Mouse (Mus musculus): ENCODE results near the gene Grb14. TPM values are rescaled to one million over a fixed set of nuclear protein-coding genes. Genes with fewer than 3 reads are reported as not detected.

Gene Grb14
- polyA plus RNA-seq, 1 experiment from 2014 or later = 4.1 TPM

DNA sequence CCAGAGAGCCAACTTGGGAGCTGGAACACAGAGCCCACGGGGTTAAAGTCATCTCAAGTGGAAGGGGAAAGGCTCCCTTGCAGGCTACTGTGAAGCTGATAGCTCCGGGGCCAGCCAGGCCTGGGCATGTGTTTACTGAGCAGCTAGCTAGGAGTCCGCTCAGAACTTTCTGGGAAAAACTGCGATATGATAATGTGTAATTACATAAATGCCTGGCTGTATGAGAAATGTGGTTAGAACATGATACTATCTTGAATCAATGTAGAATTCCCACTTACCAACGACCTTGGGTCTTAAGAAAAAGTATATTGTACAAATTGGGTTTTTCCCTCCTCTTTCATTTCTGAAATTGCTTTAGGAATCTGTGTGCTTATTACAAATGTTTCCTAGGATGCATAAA lies 53.0 kb downstream of the Grb14 start:
- DNase-seq (ENCODE audit: low spot score) = no peak
- Histone ChIP-seq H3K27me3 (ENCODE audit: control insufficient read depth, insufficient read depth, low read length) (no peaks in the 10 kb centered on the region), H3K4me3 (ENCODE audit: low read depth, low read length) (no peak overlapping the region), H3K9ac (ENCODE audit: low read length) (no peak overlapping the region), H3K9me3 (ENCODE audit: control insufficient read depth, low read length) (no peaks in the 10 kb centered on the region), H3K36me3 (ENCODE audit: control insufficient read depth, insufficient read depth, low read length) (no peaks in the 10 kb centered on the region), H3K4me2 (ENCODE audit: low read depth, severe bottlenecking) (no peak overlapping the region), H3K27ac (replicated peaks; ENCODE audit: low read depth, low read length) (no peak overlapping the region), H3K4me1 (ENCODE audit: control insufficient read depth, insufficient read depth, low read length) (no peaks in the 10 kb centered on the region)
- no peak for ATAC-seq (ENCODE audit: insufficient number of reproducible peaks, low FRiP score, low TSS enrichment, low read depth)
- 60% methylated on average over 5 of the region's 5 CpGs for WGBS

- 56% methylated on average over 8 of the region's 8 CpGs for WGBS
- DNase-seq (ENCODE audit: low spot score) (no peak), ATAC-seq (ENCODE audit: insufficient number of reproducible peaks, low FRiP score, low TSS enrichment, low read depth) (no peak)
- H3K27me3 ChIP-seq (ENCODE audit: control insufficient read depth, insufficient read depth, low read length) = no peaks in the 10 kb centered on the region
- H3K27ac ChIP-seq (replicated peaks; ENCODE audit: low read depth, low read length) = no peak overlapping the region
- H3K36me3 ChIP-seq (ENCODE audit: control insufficient read depth, insufficient read depth, low read length) = no peaks in the 10 kb centered on the region
- no peak overlapping the region for H3K9ac ChIP-seq (ENCODE audit: low read length)
- H3K4me3 ChIP-seq (ENCODE audit: low read depth, low read length) = no peak overlapping the region
- no peaks in the 10 kb centered on the region for H3K9me3 ChIP-seq (ENCODE audit: control insufficient read depth, low read length)
- H3K4me2 ChIP-seq (ENCODE audit: low read depth, severe bottlenecking) = no peak overlapping the region
- no peaks in the 10 kb centered on the region for H3K4me1 ChIP-seq (ENCODE audit: control insufficient read depth, insufficient read depth, low read length)
Measured at GRCm38 (mm10) chr2:64970992-64971391, 53.8 kb downstream of the Grb14 start.

GRCm38 (mm10) chr2:64966893-64967444 lies 57.8 kb downstream of the Grb14 start:
- no peak for ATAC-seq (ENCODE audit: insufficient number of reproducible peaks, low FRiP score, low TSS enrichment, low read depth)
- H3K27ac ChIP-seq (replicated peaks; ENCODE audit: low read depth, low read length) = no peak overlapping the region

GRCm38 (mm10) chr2:64966323-64966722 lies 58.5 kb downstream of the Grb14 start:
- H3K27me3 ChIP-seq (ENCODE audit: control insufficient read depth, insufficient read depth, low read length) = no peaks in the 10 kb centered on the region
- no peaks in the 10 kb centered on the region for H3K4me1 ChIP-seq (ENCODE audit: control insufficient read depth, insufficient read depth, low read length)
- no peaks in the 10 kb centered on the region for H3K36me3 ChIP-seq (ENCODE audit: control insufficient read depth, insufficient read depth, low read length)
- DNase-seq (ENCODE audit: low spot score) = no peak
- no peaks in the 10 kb centered on the region for H3K9me3 ChIP-seq (ENCODE audit: control insufficient read depth, low read length)
- H3K4me2 ChIP-seq (ENCODE audit: low read depth, severe bottlenecking) = no peak overlapping the region
- H3K27ac ChIP-seq (replicated peaks; ENCODE audit: low read depth, low read length) = no peak overlapping the region
- no peak overlapping the region for H3K4me3 ChIP-seq (ENCODE audit: low read depth, low read length)
- no peak overlapping the region for H3K9ac ChIP-seq (ENCODE audit: low read length)
- 88% methylated on average over 6 of the region's 6 CpGs for WGBS
- no peak for ATAC-seq (ENCODE audit: insufficient number of reproducible peaks, low FRiP score, low TSS enrichment, low read depth)

More at GRCm38 (mm10) chr2:64966893-64967444, 57.8 kb downstream of the Grb14 start:
- no peaks in the 10 kb centered on the region for H3K4me1 ChIP-seq (ENCODE audit: control insufficient read depth, insufficient read depth, low read length)
- no peaks in the 10 kb centered on the region for H3K36me3 ChIP-seq (ENCODE audit: control insufficient read depth, insufficient read depth, low read length)
- DNase-seq (ENCODE audit: low spot score) = no peak
- H3K27me3 ChIP-seq (ENCODE audit: control insufficient read depth, insufficient read depth, low read length) = no peaks in the 10 kb centered on the region
- no peak overlapping the region for H3K9ac ChIP-seq (ENCODE audit: low read length)
- H3K9me3 ChIP-seq (ENCODE audit: control insufficient read depth, low read length) = no peaks in the 10 kb centered on the region
- H3K4me3 ChIP-seq (ENCODE audit: low read depth, low read length) = no peak overlapping the region
- H3K4me2 ChIP-seq (ENCODE audit: low read depth, severe bottlenecking) = no peak overlapping the region
- 92% methylated on average over 6 of the region's 6 CpGs for WGBS

GRCm38 (mm10) chr2:64965227-64965864 lies 59.4 kb downstream of the Grb14 start:
- Histone ChIP-seq H3K27ac (replicated peaks; ENCODE audit: low read depth, low read length) (no peak overlapping the region), H3K9me3 (ENCODE audit: control insufficient read depth, low read length) (no peaks in the 10 kb centered on the region), H3K4me3 (ENCODE audit: low read depth, low read length) (no peak overlapping the region), H3K36me3 (ENCODE audit: control insufficient read depth, insufficient read depth, low read length) (no peaks in the 10 kb centered on the region), H3K4me2 (ENCODE audit: low read depth, severe bottlenecking) (no peak overlapping the region), H3K27me3 (ENCODE audit: control insufficient read depth, insufficient read depth, low read length) (no peaks in the 10 kb centered on the region), H3K9ac (ENCODE audit: low read length) (no peak overlapping the region), H3K4me1 (ENCODE audit: control insufficient read depth, insufficient read depth, low read length) (no peaks in the 10 kb centered on the region)
- DNase-seq (ENCODE audit: low spot score) (peak; percentile 43), ATAC-seq (ENCODE audit: insufficient number of reproducible peaks, low FRiP score, low TSS enrichment, low read depth) (peak; percentile 74)
- 34% methylated on average over 5 of the region's 5 CpGs for WGBS

DNA sequence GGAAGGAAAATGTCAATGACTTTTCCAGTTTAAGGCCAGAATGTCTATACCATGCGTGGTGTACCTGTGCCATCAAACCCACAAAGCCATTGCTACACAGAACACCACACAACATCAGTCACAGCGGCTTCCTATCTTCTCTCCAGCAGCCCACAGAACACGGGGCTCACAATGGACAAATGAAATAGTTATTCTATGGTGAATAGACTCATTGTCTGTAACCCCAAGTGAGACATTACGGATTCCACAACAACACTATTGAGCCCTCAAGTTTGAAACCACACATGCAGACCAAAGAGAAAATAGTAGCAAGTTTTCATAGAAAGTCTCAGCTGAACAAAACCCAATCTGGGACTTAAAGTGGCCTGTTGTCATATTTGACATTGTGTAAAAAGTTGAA lies 62.6 kb downstream of the Grb14 start:
- Histone ChIP-seq H3K27ac (replicated peaks; ENCODE audit: low read depth, low read length) (no peak overlapping the region), H3K4me2 (ENCODE audit: low read depth, severe bottlenecking) (no peak overlapping the region), H3K36me3 (ENCODE audit: control insufficient read depth, insufficient read depth, low read length) (no peaks in the 10 kb centered on the region), H3K4me1 (ENCODE audit: control insufficient read depth, insufficient read depth, low read length) (no peaks in the 10 kb centered on the region), H3K9ac (ENCODE audit: low read length) (no peak overlapping the region), H3K9me3 (ENCODE audit: control insufficient read depth, low read length) (no peaks in the 10 kb centered on the region), H3K4me3 (ENCODE audit: low read depth, low read length) (no peak overlapping the region), H3K27me3 (ENCODE audit: control insufficient read depth, insufficient read depth, low read length) (no peaks in the 10 kb centered on the region)
- WGBS = 85% methylated on average over 4 of the region's 4 CpGs
- no peak for DNase-seq (ENCODE audit: low spot score)
- ATAC-seq (ENCODE audit: insufficient number of reproducible peaks, low FRiP score, low TSS enrichment, low read depth) = no peak

GRCm38 (mm10) chr2:64961381-64961780 lies 63.4 kb downstream of the Grb14 start:
- WGBS = 89% methylated on average over 3 of the region's 3 CpGs
- no peaks in the 10 kb centered on the region for H3K27me3 ChIP-seq (ENCODE audit: control insufficient read depth, insufficient read depth, low read length)
- no peaks in the 10 kb centered on the region for H3K4me1 ChIP-seq (ENCODE audit: control insufficient read depth, insufficient read depth, low read length)
- H3K9ac ChIP-seq (ENCODE audit: low read length) = no peak overlapping the region
- H3K36me3 ChIP-seq (ENCODE audit: control insufficient read depth, insufficient read depth, low read length) = no peaks in the 10 kb centered on the region
- H3K4me3 ChIP-seq (ENCODE audit: low read depth, low read length) = no peak overlapping the region
- no peak overlapping the region for H3K4me2 ChIP-seq (ENCODE audit: low read depth, severe bottlenecking)
- H3K9me3 ChIP-seq (ENCODE audit: control insufficient read depth, low read length) = no peaks in the 10 kb centered on the region
- no peak for ATAC-seq (ENCODE audit: insufficient number of reproducible peaks, low FRiP score, low TSS enrichment, low read depth)
- no peak for DNase-seq (ENCODE audit: low spot score)
- H3K27ac ChIP-seq (replicated peaks; ENCODE audit: low read depth, low read length) = no peak overlapping the region

DNA sequence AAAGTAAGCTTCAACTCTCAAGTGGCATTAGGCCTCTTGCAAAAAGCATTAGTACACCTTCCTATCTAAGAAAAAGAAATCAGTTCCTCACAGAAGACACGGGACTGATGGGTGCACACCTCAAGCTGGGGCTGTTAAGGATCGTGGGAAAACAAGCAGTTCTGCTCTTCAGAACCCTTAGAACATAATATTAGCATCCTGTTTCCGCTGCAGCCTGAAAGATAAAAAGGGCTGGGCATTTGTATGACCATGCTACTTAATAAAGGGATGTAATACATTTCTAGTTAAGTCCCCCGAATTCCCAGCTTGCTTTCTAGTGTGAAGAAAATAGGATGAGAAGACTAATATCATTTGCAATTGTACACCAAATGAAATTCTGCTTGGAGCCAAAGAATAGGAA lies 65.1 kb downstream of the Grb14 start:
- ATAC-seq (ENCODE audit: insufficient number of reproducible peaks, low FRiP score, low TSS enrichment, low read depth) (no peak), DNase-seq (ENCODE audit: low spot score) (no peak)
- Histone ChIP-seq H3K4me3 (ENCODE audit: low read depth, low read length) (no peak overlapping the region), H3K36me3 (ENCODE audit: control insufficient read depth, insufficient read depth, low read length) (no peaks in the 10 kb centered on the region), H3K9me3 (ENCODE audit: control insufficient read depth, low read length) (no peaks in the 10 kb centered on the region), H3K4me2 (ENCODE audit: low read depth, severe bottlenecking) (no peak overlapping the region), H3K9ac (ENCODE audit: low read length) (no peak overlapping the region), H3K27me3 (ENCODE audit: control insufficient read depth, insufficient read depth, low read length) (no peaks in the 10 kb centered on the region), H3K27ac (replicated peaks; ENCODE audit: low read depth, low read length) (no peak overlapping the region), H3K4me1 (ENCODE audit: control insufficient read depth, insufficient read depth, low read length) (no peaks in the 10 kb centered on the region)
- 76% methylated on average over 4 of the region's 4 CpGs for WGBS

DNA sequence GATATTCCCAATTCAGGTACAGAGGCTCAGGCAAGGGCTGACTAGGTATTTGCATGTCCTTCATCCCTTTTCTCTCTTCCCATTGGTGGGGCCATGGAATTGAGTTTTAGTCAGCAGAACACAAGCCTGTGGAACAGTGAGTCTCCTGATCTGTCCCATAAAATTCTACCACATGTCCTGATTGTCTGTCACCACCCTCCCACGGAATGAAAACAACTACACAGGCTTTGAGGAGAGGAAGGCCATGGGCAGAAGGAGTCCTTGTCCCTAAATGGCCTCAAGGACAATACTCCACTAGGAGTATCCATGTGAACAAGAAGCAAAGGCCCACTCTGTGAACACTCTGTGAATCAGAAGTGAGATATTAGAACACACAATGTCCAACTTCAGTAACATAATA lies 69.3 kb downstream of the Grb14 start:
- H3K27me3 ChIP-seq (ENCODE audit: control insufficient read depth, insufficient read depth, low read length) = no peaks in the 10 kb centered on the region
- no peaks in the 10 kb centered on the region for H3K9me3 ChIP-seq (ENCODE audit: control insufficient read depth, low read length)
- H3K4me3 ChIP-seq (ENCODE audit: low read depth, low read length) = no peak overlapping the region
- H3K4me2 ChIP-seq (ENCODE audit: low read depth, severe bottlenecking) = no peak overlapping the region
- 56% methylated on average over 1 of the region's 1 CpGs for WGBS
- ATAC-seq (ENCODE audit: insufficient number of reproducible peaks, low FRiP score, low TSS enrichment, low read depth) = no peak
- H3K4me1 ChIP-seq (ENCODE audit: control insufficient read depth, insufficient read depth, low read length) = no peaks in the 10 kb centered on the region
- no peak overlapping the region for H3K9ac ChIP-seq (ENCODE audit: low read length)
- H3K27ac ChIP-seq (replicated peaks; ENCODE audit: low read depth, low read length) = no peak overlapping the region
- H3K36me3 ChIP-seq (ENCODE audit: control insufficient read depth, insufficient read depth, low read length) = no peaks in the 10 kb centered on the region
- DNase-seq (ENCODE audit: low spot score) = no peak

Data from limb, embryonic 11.5 days (tissue).